Comparison of ENCODE assay signal across 31 mouse cellular contexts in the genomic region with DNA sequence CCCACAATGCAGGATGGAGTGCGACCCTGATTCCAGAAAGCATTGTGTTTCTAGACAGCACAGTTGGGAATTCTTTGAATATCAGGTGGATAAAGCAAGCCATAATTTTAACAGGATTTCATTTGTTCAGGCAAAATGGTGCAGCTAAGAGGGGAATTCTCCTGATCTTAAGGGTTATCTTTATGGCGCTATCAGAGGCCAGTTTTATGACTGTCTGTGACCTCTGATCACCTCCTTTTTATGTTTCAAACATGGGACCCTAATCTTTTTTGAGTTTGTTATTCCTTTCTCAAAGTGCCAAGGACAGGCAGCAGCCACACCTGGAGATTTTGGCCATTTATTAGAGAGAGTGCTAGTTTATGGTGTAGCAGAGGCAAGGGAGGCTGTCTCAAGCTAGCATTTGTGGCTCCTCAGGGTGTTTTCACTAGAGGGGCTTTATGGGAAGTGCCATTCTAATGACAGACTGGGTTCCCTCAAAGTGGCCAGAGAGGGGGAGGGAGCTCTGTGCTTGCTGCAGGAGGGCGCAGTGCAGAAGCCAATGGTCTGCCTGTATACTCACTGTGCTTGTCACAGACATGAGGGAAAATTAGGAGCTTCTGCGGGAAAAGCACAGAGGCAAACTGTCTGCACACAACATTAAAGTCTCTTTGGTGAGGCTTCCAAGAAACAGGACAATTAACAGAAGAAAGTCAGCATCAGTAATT. TPM values are rescaled to one million over a fixed set of nuclear protein-coding genes. Genes with fewer than 3 reads are reported as not detected.
"Had no signal": no experiment of that assay in that cellular context is flagged by ENCODE, and none has a peak within 500 bp of the region (broad histone marks: within the 10 kb centered on the region; RNA-seq: fewer than 3 reads in every experiment).

No protein-coding gene starts in this region.

- H3K27ac ChIP-seq: gastrocnemius, adult 2 months; heart, embryonic 10.5 days; hindbrain, embryonic 10.5 days; hindbrain, embryonic 12.5 days; hindbrain, embryonic 14.5 days; layer of hippocampus, adult 2 months; left cerebral cortex, adult 2 months; liver, embryonic 13.5 days; liver, embryonic 15.5 days had no signal

- H3K4me2 ChIP-seq: heart, embryonic 12.5 days; hindbrain, embryonic 12.5 days; hindbrain, embryonic 14.5 days; liver, embryonic 11.5 days; liver, embryonic 13.5 days; liver, embryonic 15.5 days had no signal

- H3K4me1 ChIP-seq: heart, embryonic 10.5 days; heart, embryonic 12.5 days; hindbrain, embryonic 10.5 days; hindbrain, embryonic 12.5 days; liver, embryonic 13.5 days; liver, embryonic 15.5 days had no signal

- H3K27me3 ChIP-seq: heart, embryonic 12.5 days; hindbrain, embryonic 12.5 days; liver, embryonic 13.5 days; liver, embryonic 15.5 days had no signal

- ATAC-seq: hindbrain, embryonic 16.5 days; inflammation-experienced regulatory T-cells, adult 6 months had no signal

- H3K36me3 ChIP-seq: heart, embryonic 10.5 days; heart, embryonic 12.5 days; hindbrain, embryonic 10.5 days; hindbrain, embryonic 12.5 days; liver, embryonic 13.5 days; liver, embryonic 15.5 days had no signal

- H3K9ac ChIP-seq: heart, embryonic 12.5 days; hindbrain, embryonic 12.5 days; hindbrain, embryonic 14.5 days; liver, embryonic 13.5 days; liver, embryonic 15.5 days had no signal

- H3K9me3 ChIP-seq: heart, embryonic 10.5 days; heart, embryonic 12.5 days; hindbrain, embryonic 10.5 days; hindbrain, embryonic 12.5 days; liver, embryonic 13.5 days; liver, embryonic 15.5 days had no signal

- H3K4me3 ChIP-seq: gastrocnemius, adult 2 months; heart, embryonic 10.5 days; heart, embryonic 12.5 days; hindbrain, embryonic 10.5 days; hindbrain, embryonic 12.5 days; layer of hippocampus, adult 2 months; left cerebral cortex, adult 2 months; liver, embryonic 13.5 days; liver, embryonic 15.5 days had no signal

- DNase-seq: gastrocnemius, adult 2 months; gastrocnemius, postnatal 10 days; gastrocnemius, postnatal 25 days; heart, adult 18-20 months; heart, postnatal 10 days; heart, postnatal 4 days; kidney, adult 18-20 months; kidney, adult 8-10 months; kidney, postnatal 10 days; kidney, postnatal 25 days; kidney, postnatal 4 days; liver; liver, embryonic 13.5 days had no signal

RNA-seq across cellular contexts. Expression of a gene that starts 30.6 kb away (rescaled TPM):
- polyA plus RNA-seq: frontal cortex, adult 2 months; heart, embryonic 10.5 days; heart, embryonic 12.5 days; heart, embryonic 14.5 days; heart, embryonic 16.5 days; hindbrain, embryonic 10.5 days; hindbrain, embryonic 12.5 days; inflammation-experienced regulatory T-cells, adult 6 months; kidney, embryonic 14.5 days; kidney, embryonic 16.5 days; limb, embryonic 11.5 days; limb, embryonic 14.5 days; liver, embryonic 11.5 days; liver, embryonic 13.5 days; liver, embryonic 15.5 days had no signal
